Mouse (Mus musculus): ENCODE results near the gene Zic4.

- no peak for TF ChIP-seq GATA1 (IDR thresholded peaks at IDR 0.05; ENCODE audit: low read length)
- TF ChIP-seq TAL1 (IDR thresholded peaks at IDR 0.05; ENCODE audit: low read length) = no peak
Observed at GRCm38 (mm10) chr9:91420441-91420840, 58.2 kb downstream of the Zic4 start.

Data from erythroblast, embryonic 14.5 days (primary cell).